Mouse (Mus musculus) heart, adult 2 months (tissue): ENCODE data around the gene Dtx1. TPM values are rescaled to one million over a fixed set of nuclear protein-coding genes. Genes with fewer than 3 reads are reported as not detected.

Experiments used
- DNase-seq, 2 experiments: peaks; one replicate each; pipeline ENCODE4 v3.0.0; 2021
- H3K27ac ChIP-seq: fragments of 200-600 bp; 2 replicates; pipeline ENCODE4 v1.8.1; 2022
- H3K27me3 ChIP-seq: fragments of 200-500 bp; 2 replicates; pipeline ENCODE4 v1.6.1; 2012; ENCODE audit warnings: mild to moderate bottlenecking, low read length, inconsistent platforms, mixed read lengths; ENCODE audit not compliant: control insufficient read depth, insufficient read depth
- H3K36me3 ChIP-seq: fragments of 200-500 bp; 2 replicates; pipeline ENCODE4 v1.6.1; 2012; ENCODE audit warnings: low read length, inconsistent platforms; ENCODE audit not compliant: control insufficient read depth, insufficient read depth
- H3K4me1 ChIP-seq: fragments of 200-500 bp; 2 replicates; pipeline ENCODE4 v1.6.1; 2011; ENCODE audit warnings: low read length; ENCODE audit not compliant: control insufficient read depth, insufficient read depth
- H3K4me3 ChIP-seq: fragments of 200-600 bp; 2 replicates; pipeline ENCODE4 v1.8.1; 2022
- H3K79me2 ChIP-seq: fragments of 200-500 bp; replicated peaks from 2 replicates; pipeline ENCODE4 v1.6.1; 2012; ENCODE audit warnings: mild to moderate bottlenecking, inconsistent platforms, low read length, moderate library complexity, mixed read lengths; ENCODE audit not compliant: control insufficient read depth, insufficient read depth
- H3K9ac ChIP-seq: fragments of 200-500 bp; 2 replicates; pipeline ENCODE4 v1.6.1; 2012; ENCODE audit warnings: low read depth, mild to moderate bottlenecking, control low read depth, inconsistent platforms, low read length, mixed read lengths
- CTCF ChIP-seq: fragments of 200-600 bp; IDR thresholded peaks from 2 replicates; pipeline ENCODE4 v1.8.1; 2022; ENCODE audit warnings: antibody characterized with exemption, mild to moderate bottlenecking, moderate library complexity
- EP300 ChIP-seq: fragments of 200-500 bp; IDR thresholded peaks from 2 replicates; pipeline ENCODE4 v1.6.1; 2011; ENCODE audit warnings: low read depth, low read length, control low read depth; ENCODE audit not compliant: insufficient read depth
- POLR2A ChIP-seq: fragments of 200-500 bp; IDR thresholded peaks from 2 replicates; pipeline ENCODE4 v1.6.1; 2011; ENCODE audit warnings: mild to moderate bottlenecking, low read depth, low read length, control low read depth; ENCODE audit not compliant: insufficient read depth
- WGBS: fragments of 180-500 bp; shearing (Covaris S2); methylation state at CpG from one replicate; pipeline ENCODE4 v1.1.7; 2018; 5-methylcytosine and 5-hydroxymethylcytosine counted together
- intact Hi-C: fragments of 180-260 bp; cut with DNase I; formaldehyde crosslinking; loops from one replicate; pipeline ENCODE4 v1.15.1; 2025
- polyA plus RNA-seq: library from polyadenylated mRNA; depleted of rRNA; stranded (reverse); fragments of >200 nt; gene quantifications from 2 replicates; pipeline ENCODE4 v1.2.3, GENCODE M21; 2012
- total RNA-seq, 2 experiments: library from RNA; stranded (reverse); gene quantifications; 2 replicates each; pipeline ENCODE4 v1.2.3; 2021

Dtx1 gene
- total and polyA plus RNA-seq, 3 experiments = 2.1 to 4.2 (median 2.7) TPM

DNA sequence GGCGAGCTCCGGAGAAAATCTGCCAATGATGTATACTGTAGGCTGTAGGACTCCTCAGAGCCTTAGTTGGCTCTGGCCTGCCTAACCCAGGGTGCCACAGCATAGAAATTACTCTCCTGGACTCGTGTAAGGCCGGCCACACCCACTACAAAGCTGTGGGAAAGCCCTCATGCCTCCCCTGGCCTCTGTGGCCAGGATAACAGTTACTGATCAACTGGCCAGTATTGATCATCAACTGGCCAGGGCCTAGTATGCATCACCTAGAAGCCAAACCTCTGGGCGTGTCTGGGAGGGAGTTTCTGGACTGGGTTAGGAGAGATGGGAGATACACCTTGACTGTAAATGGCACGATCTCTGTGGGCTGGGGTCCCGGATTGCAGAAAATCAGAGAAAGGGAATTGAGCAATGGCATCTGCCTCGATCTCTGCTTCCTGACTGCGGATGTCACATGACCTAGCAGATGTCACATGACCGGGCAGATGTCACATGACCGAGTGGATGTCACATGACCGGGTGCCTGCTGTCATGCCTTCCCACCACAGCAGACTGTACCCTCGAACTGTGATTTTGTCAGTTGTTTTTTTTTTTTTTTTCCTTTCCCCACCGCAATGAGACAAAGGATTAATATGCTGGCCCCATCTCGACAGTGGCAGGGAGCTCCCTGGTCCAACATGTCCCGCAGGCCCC is 15.5 kb downstream of the Dtx1 start:
- intact Hi-C loops = no loop called here
- no peak overlapping the region for H3K9ac ChIP-seq
- no peak overlapping the region for H3K4me3 ChIP-seq
- peaks cover 3% of the 10 kb centered on the region; the same call in 1 of the 2 replicates for H3K27me3 ChIP-seq
- no peaks in the 10 kb centered on the region for H3K36me3 ChIP-seq
- TF ChIP-seq POLR2A = no peak
- TF ChIP-seq EP300 = no peak
- no peak for TF ChIP-seq CTCF
- no peak for DNase-seq
- no peaks in the 10 kb centered on the region for H3K4me1 ChIP-seq
- H3K27ac ChIP-seq = no peak overlapping the region
- no peaks in the 10 kb centered on the region for H3K79me2 ChIP-seq
- 64% methylated on average over 16 of the region's 16 CpGs for WGBS

DNA sequence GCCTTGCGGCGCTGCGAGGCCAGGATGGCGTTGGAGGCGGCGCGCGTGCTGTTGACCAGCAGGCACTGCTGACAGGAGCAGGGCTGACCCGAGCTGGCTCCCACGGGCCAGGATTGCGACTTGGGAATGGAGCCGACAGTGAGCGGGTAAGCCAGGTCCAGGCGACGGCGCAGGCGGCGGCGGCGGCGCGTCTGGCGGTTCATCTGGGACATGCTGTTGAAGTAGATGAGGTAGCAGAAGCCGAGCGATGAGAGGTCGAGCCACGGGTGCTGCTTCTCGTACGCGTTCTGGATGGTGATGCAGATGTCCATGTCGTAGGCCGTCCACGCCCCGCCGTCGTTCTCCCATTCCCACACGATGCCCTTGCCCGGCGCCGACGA is 17.0 kb downstream of the Dtx1 start:
- Histone ChIP-seq H3K27me3 (peaks cover 3% of the 10 kb centered on the region; the same call in 1 of the 2 replicates), H3K27ac (no peak overlapping the region), H3K79me2 (no peaks in the 10 kb centered on the region), H3K36me3 (no peaks in the 10 kb centered on the region), H3K4me3 (no peak overlapping the region), H3K4me1 (no peaks in the 10 kb centered on the region), H3K9ac (no peak overlapping the region)
- intact Hi-C loops = no loop called here
- TF ChIP-seq EP300 = no peak
- no peak for TF ChIP-seq CTCF
- no peak for TF ChIP-seq POLR2A
- no peak for DNase-seq
- 3% methylated on average over 41 of the region's 41 CpGs for WGBS

DNA sequence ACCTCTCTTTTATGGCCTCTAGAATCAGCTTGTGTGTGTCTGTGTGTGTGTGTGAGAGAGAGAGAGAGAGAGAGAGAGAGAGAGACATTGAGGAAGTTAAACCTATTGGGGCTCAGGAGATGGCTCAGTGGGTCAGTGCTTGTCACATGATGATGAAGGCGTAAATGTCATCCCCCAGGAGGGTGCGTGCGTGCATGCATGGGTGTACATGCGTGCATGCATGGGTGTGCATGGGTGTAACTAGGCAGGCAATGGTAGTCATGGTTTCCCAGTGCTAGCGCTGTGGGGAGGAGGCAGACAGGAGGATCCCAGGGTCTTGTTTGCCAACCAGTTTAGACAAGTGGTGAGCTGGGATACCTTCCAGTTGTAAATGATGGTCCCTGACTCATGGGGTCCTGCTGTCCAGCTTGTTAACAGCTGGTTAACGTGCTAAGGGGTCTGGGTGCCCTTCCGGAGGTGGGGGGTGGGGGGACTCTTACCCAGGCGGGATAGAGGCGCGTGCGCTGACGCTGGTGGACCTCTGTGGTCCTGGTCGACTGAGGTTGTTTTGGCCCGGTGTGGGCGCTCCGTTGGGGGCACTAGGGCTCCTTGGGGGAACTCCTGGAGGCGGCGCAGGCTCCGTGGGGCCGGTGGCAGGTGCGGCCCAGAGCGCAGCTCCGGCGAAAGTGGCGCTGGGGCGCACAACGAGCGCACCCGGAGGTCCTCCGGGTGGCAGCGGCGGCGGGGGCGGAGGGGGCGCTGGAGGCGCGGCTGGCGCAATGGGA is 17.6 kb downstream of the Dtx1 start:
- intact Hi-C loops = no loop called here
- Histone ChIP-seq H3K27ac (no peak overlapping the region), H3K4me3 (no peak overlapping the region), H3K9ac (no peak overlapping the region), H3K27me3 (peaks cover 3% of the 10 kb centered on the region; the same call in 1 of the 2 replicates), H3K79me2 (no peaks in the 10 kb centered on the region), H3K4me1 (no peaks in the 10 kb centered on the region), H3K36me3 (no peaks in the 10 kb centered on the region)
- no peak for TF ChIP-seq POLR2A
- no peak for TF ChIP-seq EP300
- no peak for TF ChIP-seq CTCF
- no peak for DNase-seq
- 13% methylated on average over 38 of the region's 38 CpGs for WGBS

DNA sequence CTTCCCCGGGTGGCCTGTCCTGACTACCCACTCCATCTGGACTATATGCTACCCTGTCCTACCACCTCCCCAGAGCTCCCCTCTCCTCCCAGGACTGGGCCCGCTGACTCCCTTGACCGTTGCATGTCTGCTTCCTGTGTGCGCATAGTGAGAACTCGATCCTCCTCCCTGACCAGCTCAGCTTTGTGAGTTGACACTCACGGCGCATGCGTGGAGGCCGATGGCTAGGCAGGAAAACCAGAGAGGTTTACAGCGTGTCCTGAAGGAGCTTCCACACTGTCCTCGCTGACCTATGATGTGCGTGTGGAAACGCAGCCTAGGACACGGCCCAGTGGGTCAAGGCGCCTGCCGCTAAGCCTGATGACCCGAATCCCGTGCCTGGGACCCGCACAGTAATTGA is 19.7 kb downstream of the Dtx1 start:
- Histone ChIP-seq H3K4me1 (no peaks in the 10 kb centered on the region), H3K27ac (no peak overlapping the region), H3K79me2 (no peaks in the 10 kb centered on the region), H3K27me3 (peaks cover 3% of the 10 kb centered on the region; the same call in 1 of the 2 replicates), H3K9ac (no peak overlapping the region), H3K36me3 (no peaks in the 10 kb centered on the region), H3K4me3 (no peak overlapping the region)
- 64% methylated on average over 19 of the region's 19 CpGs for WGBS
- DNase-seq = no peak
- intact Hi-C loops = no loop called here
- TF ChIP-seq EP300 (no peak), POLR2A (no peak), CTCF (no peak)

DNA sequence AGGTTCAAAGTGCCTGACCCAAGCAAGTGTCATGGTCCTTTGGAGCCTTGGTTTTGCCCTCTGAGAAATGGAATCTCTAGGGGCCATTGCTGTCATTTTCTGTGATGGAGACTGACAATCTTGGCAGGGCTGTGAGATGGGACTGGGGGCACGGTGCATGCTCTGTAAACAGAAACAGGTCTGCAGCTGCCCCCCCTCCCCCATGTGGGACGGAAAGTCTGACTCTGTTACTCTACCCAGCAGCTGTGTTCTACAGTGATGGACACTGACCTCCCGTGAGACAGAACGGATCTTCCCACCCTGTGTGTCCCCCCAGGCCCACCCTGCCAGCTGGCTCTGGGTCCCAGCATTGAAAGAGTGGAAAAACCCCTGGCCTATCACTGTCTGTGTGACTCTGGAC is 21.3 kb downstream of the Dtx1 start:
- H3K27me3 ChIP-seq = peaks cover 3% of the 10 kb centered on the region; the same call in 1 of the 2 replicates
- H3K36me3 ChIP-seq = no peaks in the 10 kb centered on the region
- no peaks in the 10 kb centered on the region for H3K4me1 ChIP-seq
- no peak for DNase-seq
- TF ChIP-seq CTCF = no peak
- no peak for TF ChIP-seq EP300
- no peak for TF ChIP-seq POLR2A
- H3K79me2 ChIP-seq = no peaks in the 10 kb centered on the region
- no peak overlapping the region for H3K9ac ChIP-seq
- no peak overlapping the region for H3K4me3 ChIP-seq
- WGBS = 35% methylated on average over 4 of the region's 4 CpGs
- no peak overlapping the region for H3K27ac ChIP-seq
- intact Hi-C loops = no loop called here

DNA sequence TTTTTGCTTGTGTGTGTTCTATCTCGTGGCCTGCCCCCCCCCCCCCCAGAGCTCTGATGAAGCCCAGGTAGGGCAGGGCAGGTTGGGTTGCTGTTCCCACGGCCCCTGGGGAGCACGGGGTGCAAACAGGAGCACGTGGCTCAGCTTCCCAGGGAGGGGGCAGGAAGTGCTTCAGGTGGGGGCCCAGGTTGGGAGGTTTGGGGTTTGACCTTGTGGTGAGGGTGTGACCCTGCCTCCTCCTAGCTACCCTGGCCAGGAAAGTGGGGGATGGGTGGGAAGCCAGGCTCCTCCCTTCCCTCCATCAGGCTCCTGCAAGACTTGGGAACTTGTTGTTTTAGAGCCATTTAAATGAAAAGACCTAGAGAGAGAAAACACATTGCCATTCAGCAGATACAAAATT is 23.3 kb downstream of the Dtx1 start:
- Histone ChIP-seq H3K4me3 (no peak overlapping the region), H3K4me1 (no peaks in the 10 kb centered on the region), H3K9ac (no peak overlapping the region), H3K27me3 (peaks cover 2% of the 10 kb centered on the region; the same call in 1 of the 2 replicates), H3K36me3 (no peaks in the 10 kb centered on the region), H3K79me2 (no peaks in the 10 kb centered on the region), H3K27ac (no peak overlapping the region)
- 16% methylated on average over 4 of the region's 4 CpGs for WGBS
- peak in 1 of 2 experiments; percentile 39 for DNase-seq
- intact Hi-C loops = no loop called here
- no peak for TF ChIP-seq CTCF
- TF ChIP-seq POLR2A = no peak
- no peak for TF ChIP-seq EP300
